Mouse (Mus musculus) cerebellum, adult 2 months (tissue): ENCODE data around the gene Myh2. TPM values are rescaled to one million over a fixed set of nuclear protein-coding genes. Genes with fewer than 3 reads are reported as not detected.

Source experiments
- DNase-seq, 2 experiments: peaks; one replicate each; pipeline ENCODE4 v3.0.0; 2021
- H3K27ac ChIP-seq: fragments of 200-500 bp; 2 replicates; pipeline ENCODE4 v1.5.1; 2012; ENCODE audit warnings: low read length, control low read depth, inconsistent platforms; ENCODE audit not compliant: insufficient read depth
- H3K27me3 ChIP-seq: fragments of 200-500 bp; 2 replicates; pipeline ENCODE4 v1.6.1; 2012; ENCODE audit warnings: inconsistent platforms, mild to moderate bottlenecking, low read length, moderate library complexity; ENCODE audit not compliant: control insufficient read depth, insufficient read depth
- H3K4me1 ChIP-seq: fragments of 200-500 bp; 2 replicates; pipeline ENCODE4 v1.6.1; 2011; ENCODE audit warnings: low read length; ENCODE audit not compliant: control insufficient read depth, insufficient read depth
- H3K4me3 ChIP-seq: fragments of 200-500 bp; replicated peaks from 2 replicates; pipeline ENCODE3; 2011; ENCODE audit warnings: mild to moderate bottlenecking, low read depth, low read length, control low read depth; ENCODE audit not compliant: insufficient read depth
- CTCF ChIP-seq: fragments of 200-500 bp; IDR thresholded peaks from 2 replicates; pipeline ENCODE4 v1.5.1; 2011; ENCODE audit warnings: low read depth, mild to moderate bottlenecking, control low read depth, low read length, moderate library complexity, borderline replicate concordance; ENCODE audit not compliant: insufficient read depth
- POLR2A ChIP-seq: fragments of 200-500 bp; IDR thresholded peaks from 2 replicates; pipeline ENCODE4 v1.6.1; 2011; ENCODE audit warnings: low read length, control low read depth, borderline replicate concordance; ENCODE audit not compliant: insufficient read depth
- WGBS: fragments of 180-500 bp; shearing (Covaris S2); methylation state at CpG from one replicate; pipeline ENCODE4 v1.1.7; 2018; 5-methylcytosine and 5-hydroxymethylcytosine counted together
- polyA plus RNA-seq: library from polyadenylated mRNA; depleted of rRNA; stranded (reverse); fragments of >200 nt; gene quantifications from 2 replicates; pipeline ENCODE4 v1.2.3, GENCODE M21; 2012

Myh2 gene
- polyA plus RNA-seq, 1 experiment: not detected

GRCm38 (mm10) chr11:67141031-67141430 lies 29.8 kb upstream of the Myh2 start:
- Histone ChIP-seq H3K4me1 (no peaks in the 10 kb centered on the region), H3K4me3 (no peak overlapping the region), H3K27me3 (no peaks in the 10 kb centered on the region), H3K27ac (no peak overlapping the region)
- DNase-seq: no peak
- TF ChIP-seq CTCF: no peak
- TF ChIP-seq POLR2A: no peak
- WGBS: 82% methylated on average over 6 of the region's 6 CpGs

DNA sequence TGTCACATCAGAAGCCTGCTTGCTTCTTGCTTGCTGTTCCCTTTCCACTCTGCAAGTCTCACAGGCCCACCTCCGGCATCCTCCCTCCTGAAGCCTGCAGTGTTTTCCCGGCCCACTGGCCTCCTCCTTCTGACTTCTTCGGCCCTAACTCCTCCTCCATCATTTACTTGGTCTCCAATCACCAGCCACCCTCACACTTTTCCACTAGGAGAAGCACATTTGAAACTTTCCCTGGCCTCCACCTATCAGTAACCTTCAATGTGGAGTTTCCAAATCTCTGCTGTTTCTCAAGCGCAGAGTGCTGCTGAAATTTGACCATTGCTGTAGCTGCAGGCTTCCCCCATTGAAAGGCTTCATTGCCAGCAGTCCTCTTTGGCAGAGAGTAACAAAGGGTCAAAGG lies 28.8 kb upstream of the Myh2 start:
- Histone ChIP-seq H3K27ac (no peak overlapping the region), H3K27me3 (no peaks in the 10 kb centered on the region), H3K4me3 (no peak overlapping the region), H3K4me1 (no peaks in the 10 kb centered on the region)
- TF ChIP-seq CTCF (no peak), POLR2A (no peak)
- WGBS: 62% methylated on average over 4 of the region's 4 CpGs
- no peak for DNase-seq

- no peak for DNase-seq
Measured at GRCm38 (mm10) chr11:67143065-67143464, 27.8 kb upstream of the Myh2 start.

DNA sequence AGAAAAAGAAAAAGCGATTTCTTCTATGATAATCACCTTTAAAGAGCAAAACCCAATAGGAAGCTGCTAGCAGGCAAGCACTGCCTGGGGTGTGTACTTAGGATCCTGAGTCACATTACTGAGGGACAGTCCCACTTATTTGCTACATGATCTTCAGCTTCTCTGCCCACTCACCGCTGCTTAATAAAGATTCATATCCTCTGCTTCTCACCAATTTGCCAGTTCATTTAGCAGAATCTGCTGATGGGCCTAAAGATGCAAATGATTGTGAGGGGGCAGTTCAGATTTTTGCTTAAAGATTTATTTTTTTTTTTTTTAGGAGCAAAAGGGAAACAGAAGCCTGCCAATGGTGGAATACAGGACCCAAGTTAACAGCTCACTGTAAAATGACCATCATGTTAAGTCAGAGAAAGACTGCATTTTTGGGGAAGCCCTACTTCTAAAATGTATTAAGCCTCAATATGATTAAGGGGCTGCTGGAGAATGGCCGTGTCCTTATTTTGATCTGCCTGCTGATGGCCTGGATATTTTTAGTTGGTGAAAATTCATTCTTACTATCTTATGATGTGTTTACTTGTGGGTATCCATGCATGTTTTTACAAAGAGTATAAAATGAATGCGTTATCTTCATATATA lies 26.8 kb upstream of the Myh2 start:
- TF ChIP-seq POLR2A: no peak
- no peak for TF ChIP-seq CTCF
- no peak overlapping the region for H3K4me3 ChIP-seq
- H3K27me3 ChIP-seq: no peaks in the 10 kb centered on the region
- H3K27ac ChIP-seq: no peak overlapping the region
- 89% methylated on average over 4 of the region's 4 CpGs for WGBS
- DNase-seq: no peak
- H3K4me1 ChIP-seq: no peaks in the 10 kb centered on the region

More at GRCm38 (mm10) chr11:67143065-67143464, 27.8 kb upstream of the Myh2 start:
- TF ChIP-seq CTCF: no peak
- no peak for TF ChIP-seq POLR2A
- Histone ChIP-seq H3K4me3 (no peak overlapping the region), H3K4me1 (no peaks in the 10 kb centered on the region), H3K27me3 (no peaks in the 10 kb centered on the region), H3K27ac (no peak overlapping the region)
- 91% methylated on average over 5 of the region's 5 CpGs for WGBS

GRCm38 (mm10) chr11:67144559-67145265 lies 26.1 kb upstream of the Myh2 start:
- no peak for TF ChIP-seq CTCF
- TF ChIP-seq POLR2A: no peak
- H3K4me3 ChIP-seq: no peak overlapping the region
- no peak for DNase-seq
- H3K4me1 ChIP-seq: no peaks in the 10 kb centered on the region
- no peak overlapping the region for H3K27ac ChIP-seq
- WGBS: 67% methylated on average over 6 of the region's 6 CpGs
- no peaks in the 10 kb centered on the region for H3K27me3 ChIP-seq

DNA sequence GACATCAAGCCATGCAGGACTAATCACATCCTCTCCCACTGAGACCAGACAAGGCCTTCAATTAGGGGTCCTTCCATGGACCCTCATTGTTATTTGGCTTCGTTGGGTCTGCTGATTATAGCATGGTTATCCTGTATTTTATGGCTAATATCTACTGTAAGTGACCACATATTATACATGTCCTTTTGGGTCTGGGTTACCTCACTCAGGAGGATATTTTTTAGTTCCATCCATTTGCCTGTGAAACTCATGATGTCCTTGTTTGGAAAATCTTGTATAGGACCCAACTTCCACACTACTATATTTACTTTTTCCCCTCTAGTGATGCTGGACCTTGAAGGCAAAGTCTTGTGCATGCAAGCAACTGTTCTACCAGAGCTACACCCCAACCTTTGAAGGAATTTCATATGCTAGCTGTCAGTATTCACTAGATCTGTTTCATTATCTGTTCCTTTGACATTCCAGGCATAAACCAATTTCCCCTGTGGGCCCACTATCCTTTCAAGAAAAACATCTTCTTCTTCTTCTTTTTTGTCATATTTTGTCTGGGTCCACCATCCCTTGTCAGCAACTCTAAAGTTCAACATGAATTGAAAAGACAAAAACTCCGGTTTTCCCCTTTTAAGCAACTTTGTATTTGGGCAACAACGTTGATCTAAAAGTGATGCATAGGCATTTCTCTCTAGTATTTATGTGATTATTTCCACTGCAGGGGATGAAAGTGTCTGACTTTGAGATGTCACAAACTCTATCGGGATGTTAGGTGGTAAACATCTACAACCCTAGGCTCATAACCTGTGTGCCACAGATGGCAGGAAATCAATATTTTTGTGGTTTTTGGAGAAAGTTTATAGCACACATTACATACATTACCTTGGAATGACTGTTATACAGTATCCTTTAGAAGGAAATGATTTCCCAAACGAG lies 25.1 kb upstream of the Myh2 start:
- Histone ChIP-seq H3K4me3 (no peak overlapping the region), H3K27ac (no peak overlapping the region), H3K4me1 (no peaks in the 10 kb centered on the region), H3K27me3 (no peaks in the 10 kb centered on the region)
- no peak for TF ChIP-seq POLR2A
- WGBS: 84% methylated on average over 5 of the region's 5 CpGs
- no peak for DNase-seq

GRCm38 (mm10) chr11:67146409-67147282 lies 24.2 kb upstream of the Myh2 start:
- WGBS: 97% methylated on average over 4 of the region's 4 CpGs
- TF ChIP-seq CTCF (no peak), POLR2A (no peak)
- Histone ChIP-seq H3K4me1 (no peaks in the 10 kb centered on the region), H3K4me3 (no peak overlapping the region), H3K27ac (no peak overlapping the region), H3K27me3 (no peaks in the 10 kb centered on the region)
- DNase-seq: no peak
